Mouse (Mus musculus) urinary bladder, adult 2 months (tissue): Measurements from ENCODE around the gene Setd7. TPM values are rescaled to one million over a fixed set of nuclear protein-coding genes. Genes with fewer than 3 reads are reported as not detected.
"Not testable (repeated sequence)": the region's sequence is repeated elsewhere in the genome, so short reads cannot be mapped to it uniquely, and the experiment has no call there.

Experiments used
- DNase-seq: peaks from one replicate; pipeline ENCODE4 v3.0.0; 2022; ENCODE audit warnings: low spot score
- polyA plus RNA-seq: library from polyadenylated mRNA; depleted of rRNA; stranded (reverse); fragments of >200 nt; gene quantifications from 2 replicates; pipeline ENCODE4 v1.2.3, GENCODE M21; 2012; rRNA removed

Setd7 gene
- polyA plus RNA-seq = 41.5 and 63.2 TPM in 2 replicates

GRCm38 (mm10) chr3:51560511-51561108 is at the start of gene Setd7:
TSS of gene Setd7 (minus strand) at chr3:51560879.
- peak; percentile 80 for DNase-seq

- DNase-seq = no peak
Observed at GRCm38 (mm10) chr3:51604489-51604888, 43.8 kb upstream of the Setd7 start.

- no peak for DNase-seq
Observed at GRCm38 (mm10) chr3:51603705-51604291, 43.1 kb upstream of the Setd7 start.

- no peak for DNase-seq
Observed at GRCm38 (mm10) chr3:51601461-51601860, 40.8 kb upstream of the Setd7 start.

- no peak for DNase-seq
Observed at GRCm38 (mm10) chr3:51600728-51601127, 40.0 kb upstream of the Setd7 start.

GRCm38 (mm10) chr3:51599057-51599630 is 38.5 kb upstream of the Setd7 start:
- no peak for DNase-seq

GRCm38 (mm10) chr3:51596538-51596937 is 35.9 kb upstream of the Setd7 start:
- DNase-seq = no peak

GRCm38 (mm10) chr3:51593506-51593905 is 32.8 kb upstream of the Setd7 start:
- DNase-seq = no peak

GRCm38 (mm10) chr3:51591591-51591990 is 30.9 kb upstream of the Setd7 start:
- no peak for DNase-seq

GRCm38 (mm10) chr3:51590207-51590892 is 29.7 kb upstream of the Setd7 start:
- no peak for DNase-seq

- no peak for DNase-seq
Observed at GRCm38 (mm10) chr3:51587697-51588262, 27.1 kb upstream of the Setd7 start.

- DNase-seq = peak; percentile 38
Observed at GRCm38 (mm10) chr3:51583574-51584391, 23.1 kb upstream of the Setd7 start.

GRCm38 (mm10) chr3:51579243-51579642 is 18.6 kb upstream of the Setd7 start:
- not testable (repeated sequence) for DNase-seq

- no peak for DNase-seq
Observed at GRCm38 (mm10) chr3:51577816-51578749, 17.4 kb upstream of the Setd7 start.

- DNase-seq = no peak
Observed at GRCm38 (mm10) chr3:51577359-51577758, 16.7 kb upstream of the Setd7 start.

- DNase-seq = no peak
Observed at GRCm38 (mm10) chr3:51573915-51574314, 13.2 kb upstream of the Setd7 start.

GRCm38 (mm10) chr3:51570200-51570599 is 9.5 kb upstream of the Setd7 start:
- no peak for DNase-seq

- DNase-seq = no peak
Observed at GRCm38 (mm10) chr3:51561993-51562385, 1.3 kb upstream of the Setd7 start.

GRCm38 (mm10) chr3:51561109-51561992 is 672 bp upstream of the Setd7 start:
- DNase-seq = peak; percentile 39
